ENCODE assay signal across 8 mouse cellular contexts in the genomic region with DNA sequence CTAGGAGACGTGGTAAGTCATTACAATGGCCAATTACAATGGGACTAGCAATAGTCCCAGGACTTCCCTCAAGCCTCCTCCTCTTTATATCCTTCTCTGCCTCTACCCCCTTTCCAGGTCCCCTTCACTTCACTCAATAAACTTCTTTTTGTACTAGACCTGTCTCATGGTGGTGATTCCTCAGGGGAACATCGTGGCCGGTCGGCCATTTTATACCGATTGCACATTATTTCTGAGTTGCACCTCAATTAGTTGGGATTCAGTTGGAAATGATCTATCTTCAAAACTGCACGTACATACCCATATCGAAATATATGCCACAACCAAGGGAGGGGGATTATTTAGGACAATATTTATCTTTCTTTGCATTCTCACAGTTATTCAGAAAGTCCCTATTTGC. TPM values are rescaled to one million over a fixed set of nuclear protein-coding genes. Genes with fewer than 3 reads are reported as not detected.
A peak's percentile ranks its signal among the peaks of the same experiment; 100 is the strongest.
DNase-seq lines count a peak whose midpoint lies in the region; ATAC-seq and TF ChIP-seq lines count a peak whose summit lies in the region.

No protein-coding gene starts in this region.

- no peak for TF ChIP-seq CTCF in cerebellum, adult 2 months (IDR thresholded peaks at IDR 0.05; ENCODE audit: borderline replicate concordance, insufficient read depth, low read depth, low read length)

- DNase-seq in cerebellum, adult 2 months, result no peak
- peak; percentile 69 for DNase-seq in A20 (ENCODE audit: low read depth, low spot score)
- DNase-seq in urinary bladder, postnatal 10 days (ENCODE audit: low spot score), result no peak
- no peak for DNase-seq in B cell, adult 2 months
- no peak for DNase-seq in urinary bladder, adult 2 months (ENCODE audit: low spot score)

- 19% methylated on average over 7 of the region's 7 CpGs for WGBS in cerebellum, adult 2 months
- WGBS in forebrain, embryonic 12.5 days, result 27% methylated on average over 7 of the region's 7 CpGs
- 26% methylated on average over 7 of the region's 7 CpGs for WGBS in liver, embryonic 15.5 days (ENCODE audit: insufficient replicate concordance)

- H3K9me3 ChIP-seq in forebrain, embryonic 12.5 days, result no peaks in the 10 kb centered on the region
- no peaks in the 10 kb centered on the region for H3K9me3 ChIP-seq in liver, embryonic 15.5 days (replicated peaks)

- no peak for TF ChIP-seq POLR2A in cerebellum, adult 2 months (IDR thresholded peaks at IDR 0.05; ENCODE audit: borderline replicate concordance, insufficient read depth, low read length)

- H3K4me1 ChIP-seq in cerebellum, adult 2 months (ENCODE audit: control insufficient read depth, insufficient read depth, low read length), result no peaks in the 10 kb centered on the region
- peaks cover 10% of the 10 kb centered on the region for H3K4me1 ChIP-seq in forebrain, embryonic 12.5 days
- H3K4me1 ChIP-seq in liver, embryonic 15.5 days (replicated peaks), result peaks cover 21% of the 10 kb centered on the region

- peaks cover 29% of the 10 kb centered on the region for H3K36me3 ChIP-seq in forebrain, embryonic 12.5 days (replicated peaks)
- H3K36me3 ChIP-seq in liver, embryonic 15.5 days (replicated peaks), result peaks cover 17% of the 10 kb centered on the region

- no peak for ATAC-seq in cerebellum, adult (ENCODE audit: insufficient number of reproducible peaks, low FRiP score, low TSS enrichment)
- ATAC-seq in forebrain, embryonic 12.5 days (ENCODE audit: low FRiP score), result peak; percentile 54
- ATAC-seq in liver, embryonic 15.5 days (ENCODE audit: insufficient read depth), result no peak

- H3K27ac ChIP-seq in cerebellum, adult 2 months (ENCODE audit: insufficient read depth, low read length), result no peak overlapping the region
- peak overlapping the region; percentile 95 for H3K27ac ChIP-seq in forebrain, embryonic 12.5 days
- peak overlapping the region; percentile 94 for H3K27ac ChIP-seq in liver, embryonic 15.5 days (replicated peaks)

- H3K9ac ChIP-seq in forebrain, embryonic 12.5 days, result peak overlapping the region; percentile 80
- H3K9ac ChIP-seq in liver, embryonic 15.5 days, result peak overlapping the region; percentile 70

- H3K4me3 ChIP-seq in cerebellum, adult 2 months (replicated peaks; ENCODE audit: insufficient read depth, low read depth, low read length), result peak overlapping the region; percentile 92
- H3K4me3 ChIP-seq in forebrain, embryonic 12.5 days (replicated peaks), result peak overlapping the region; percentile 83
- H3K4me3 ChIP-seq in liver, embryonic 15.5 days (replicated peaks), result peak overlapping the region; percentile 83

- H3K27me3 ChIP-seq in cerebellum, adult 2 months (ENCODE audit: control insufficient read depth, insufficient read depth, low read length), result no peaks in the 10 kb centered on the region
- no peaks in the 10 kb centered on the region for H3K27me3 ChIP-seq in forebrain, embryonic 12.5 days
- H3K27me3 ChIP-seq in liver, embryonic 15.5 days, result no peaks in the 10 kb centered on the region

- H3K4me2 ChIP-seq in forebrain, embryonic 12.5 days, result peak overlapping the region; percentile 81
- H3K4me2 ChIP-seq in liver, embryonic 15.5 days, result peak overlapping the region; percentile 78

RNA-seq across cellular contexts. Expression of a gene that starts 8.9 kb away (rescaled TPM):
- 27.3 TPM in 2 replicates for polyA plus RNA-seq in cerebellum, adult 2 months (2012; rRNA removed)
- 34.5 and 35.0 TPM in 2 replicates for polyA plus RNA-seq in forebrain, embryonic 12.5 days (2016; fragmentation: Nextera tagmentation; extraction: Ambion mirVana)
- polyA plus RNA-seq in liver, embryonic 15.5 days (2015; fragmentation: Nextera tagmentation; extraction: Ambion mirVana), result 3.8 and 5.3 TPM in 2 replicates
- 13.1 and 15.9 TPM in 2 replicates for polyA plus RNA-seq in urinary bladder, adult 2 months (2012; rRNA removed)

RNA-seq across cellular contexts. Expression of a gene that starts 11.3 kb away (rescaled TPM):
- 7.7 and 8.3 TPM in 2 replicates for polyA plus RNA-seq in cerebellum, adult 2 months (2012; rRNA removed)
- polyA plus RNA-seq in forebrain, embryonic 12.5 days (2016; fragmentation: Nextera tagmentation; extraction: Ambion mirVana), result 13.2 and 13.5 TPM in 2 replicates
- polyA plus RNA-seq in liver, embryonic 15.5 days (2015; fragmentation: Nextera tagmentation; extraction: Ambion mirVana), result 1.5 and 1.6 TPM in 2 replicates
- 4.9 and 5.2 TPM in 2 replicates for polyA plus RNA-seq in urinary bladder, adult 2 months (2012; rRNA removed)

RNA-seq across cellular contexts. Expression of a gene that starts 11.4 kb away (rescaled TPM):
- 7.4 and 8.0 TPM in 2 replicates for polyA plus RNA-seq in cerebellum, adult 2 months (2012; rRNA removed)
- 11.0 and 13.9 TPM in 2 replicates for polyA plus RNA-seq in forebrain, embryonic 12.5 days (2016; fragmentation: Nextera tagmentation; extraction: Ambion mirVana)
- 2.5 TPM in 2 replicates for polyA plus RNA-seq in liver, embryonic 15.5 days (2015; fragmentation: Nextera tagmentation; extraction: Ambion mirVana)
- polyA plus RNA-seq in urinary bladder, adult 2 months (2012; rRNA removed), result 8.7 and 9.6 TPM in 2 replicates

RNA-seq across cellular contexts. Expression of a gene that starts 11.5 kb away (rescaled TPM):
- polyA plus RNA-seq in cerebellum, adult 2 months (2012; rRNA removed), result 40.4 and 42.3 TPM in 2 replicates
- polyA plus RNA-seq in forebrain, embryonic 12.5 days (2016; fragmentation: Nextera tagmentation; extraction: Ambion mirVana), result 60.5 and 64.0 TPM in 2 replicates
- polyA plus RNA-seq in liver, embryonic 15.5 days (2015; fragmentation: Nextera tagmentation; extraction: Ambion mirVana), result 6.1 and 6.3 TPM in 2 replicates
- polyA plus RNA-seq in urinary bladder, adult 2 months (2012; rRNA removed), result 30.5 and 34.1 TPM in 2 replicates
